Mouse (Mus musculus): ENCODE measurements around the gene Acsl6. TPM values are rescaled to one million over a fixed set of nuclear protein-coding genes. Genes with fewer than 3 reads are reported as not detected.

The Acsl6 gene
- total RNA-seq (2023) = not detected

DNA sequence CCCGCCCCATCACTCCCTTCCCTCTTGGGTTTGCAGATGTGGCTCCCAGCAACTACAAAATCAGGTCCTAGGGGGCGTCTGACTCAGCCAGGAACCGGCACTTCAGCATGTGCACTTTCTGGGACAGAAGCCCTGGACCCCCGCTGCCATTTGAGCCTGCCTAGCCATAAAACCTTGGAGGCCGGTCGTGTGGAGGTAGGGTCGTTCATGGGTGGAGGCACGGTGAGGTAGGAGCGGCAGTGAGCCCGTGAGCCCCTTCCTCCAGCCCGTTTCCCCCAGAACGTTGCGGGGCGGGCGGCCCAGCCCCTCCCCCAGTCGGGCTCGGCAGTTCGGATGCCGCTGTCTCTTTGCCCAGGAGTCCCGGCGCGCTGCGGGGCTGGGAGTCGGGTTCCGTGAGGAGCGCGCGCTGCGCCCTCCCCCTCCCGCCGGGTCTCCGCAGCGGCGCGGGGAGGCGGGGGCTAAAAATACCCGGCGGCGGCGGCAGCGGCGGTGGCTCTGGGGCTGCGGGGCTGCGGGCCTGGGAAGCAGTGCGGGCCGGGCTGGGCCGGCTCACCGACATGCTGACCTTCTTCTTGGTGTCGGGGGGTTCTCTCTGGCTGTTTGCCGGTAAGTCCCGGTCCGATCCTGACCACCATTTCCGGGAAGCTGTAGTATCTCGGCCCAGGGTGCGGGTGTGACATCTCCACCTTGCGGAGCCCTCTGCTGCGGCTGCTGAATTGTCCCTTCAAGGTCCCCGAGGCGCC lies at the start of gene Acsl6:
Acsl6 (plus strand) TSS at position 71 of the 743 bp plus-strand sequence.

DNA sequence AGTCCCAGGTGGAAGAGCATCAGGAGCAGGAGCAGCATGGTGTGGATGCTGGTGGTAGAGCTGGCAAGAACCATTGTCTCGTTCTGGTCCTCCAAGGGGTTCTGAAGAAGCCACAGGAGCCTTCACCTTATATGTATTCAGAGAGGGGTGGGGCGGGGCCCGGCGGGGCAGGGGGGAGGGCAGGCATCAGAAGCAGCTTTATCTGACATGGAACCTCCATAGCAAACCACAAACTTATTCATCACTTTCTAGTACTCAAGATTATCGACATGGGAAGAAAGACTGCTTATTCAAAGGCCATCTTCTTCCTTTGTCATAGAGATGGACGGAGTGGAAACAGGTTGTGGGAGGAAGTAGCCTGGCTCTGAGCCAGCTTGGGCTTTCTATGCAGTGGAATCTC lies 36.4 kb upstream of the Acsl6 start, which contains the start of gene Il3:
Il3 (minus strand) TSS at position 101 of the 400 bp plus-strand sequence.

Other genes with a start within 250 kb of the Acsl6 start
- gene Pdlim4, start 234.8 kb upstream of the Acsl6 start, total RNA-seq (2023) = 41.4 TPM
- 6.7 TPM for gene P4ha2, start 203.7 kb upstream of the Acsl6 start, total RNA-seq (2023)
- gene Csf2, start 54.1 kb upstream of the Acsl6 start, total RNA-seq (2023) = 8.5 TPM
- not detected for gene Il3, start 36.5 kb upstream of the Acsl6 start, total RNA-seq (2023)
- gene Meikin, start 66.9 kb downstream of the Acsl6 start, total RNA-seq (2023) = not detected
- 28.7 TPM for gene Fnip1, start 134.4 kb downstream of the Acsl6 start, total RNA-seq (2023)
- 253 TPM for gene Rapgef6, start 219.0 kb downstream of the Acsl6 start, total RNA-seq (2023)

Data from CD4-positive naive resting alpha-beta T cell, adult 57 days (primary cell).